Mouse (Mus musculus) cerebellum, postnatal 36 days (tissue): Measurements from ENCODE around the gene Mamstr.

Experiments used
- DNase-seq, 2 experiments: peaks; one replicate each; pipeline ENCODE4 v3.0.0; 2021 to 2022; ENCODE audit warnings: mixed read lengths in 2 of 2

Gene Mamstr

DNA sequence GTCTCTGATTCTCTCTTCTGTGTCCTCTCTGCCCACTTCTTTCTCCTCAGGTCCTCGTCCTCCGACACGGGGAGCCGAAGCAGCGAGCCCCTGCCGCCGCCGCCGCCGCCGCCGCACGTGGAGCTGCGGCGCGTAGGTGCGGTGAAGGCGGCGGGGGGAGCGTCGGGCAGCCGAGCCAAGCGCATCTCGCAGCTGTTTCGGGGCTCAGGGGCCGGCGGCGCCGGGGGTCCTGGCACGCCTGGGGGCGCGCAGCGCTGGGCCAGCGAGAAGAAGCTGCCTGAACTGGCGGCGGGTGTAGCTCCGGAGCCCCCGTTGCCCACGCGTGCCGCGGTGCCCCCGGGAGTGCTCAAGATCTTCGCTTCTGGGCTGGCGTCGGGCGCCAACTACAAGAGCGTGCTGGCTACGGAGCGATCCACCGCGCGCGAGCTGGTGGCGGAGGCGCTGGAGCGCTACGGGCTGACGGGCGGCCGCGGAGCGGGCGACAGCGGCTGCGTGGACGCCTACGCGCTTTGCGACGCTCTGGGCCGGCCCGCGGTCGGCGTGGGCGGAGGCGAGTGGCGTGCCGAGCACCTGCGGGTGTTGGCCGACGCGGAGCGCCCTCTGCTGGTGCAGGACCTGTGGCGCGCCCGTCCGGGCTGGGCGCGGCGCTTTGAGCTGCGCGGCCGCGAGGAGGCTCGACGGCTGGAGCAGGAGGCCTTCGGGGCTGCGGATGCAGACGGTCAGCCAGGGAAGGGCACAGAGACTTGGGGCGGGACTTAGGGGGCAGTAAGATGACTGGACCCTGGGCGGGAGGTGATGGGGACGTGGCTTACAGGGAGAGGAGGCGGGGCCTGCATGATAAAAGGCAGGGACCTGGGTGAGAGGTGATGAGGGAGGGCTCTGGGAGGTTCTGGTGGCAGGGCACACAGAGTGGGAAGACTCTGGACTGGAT, 11.1 kb upstream of the Mamstr start:
- peak; percentile 94 to 96 for DNase-seq

DNA sequence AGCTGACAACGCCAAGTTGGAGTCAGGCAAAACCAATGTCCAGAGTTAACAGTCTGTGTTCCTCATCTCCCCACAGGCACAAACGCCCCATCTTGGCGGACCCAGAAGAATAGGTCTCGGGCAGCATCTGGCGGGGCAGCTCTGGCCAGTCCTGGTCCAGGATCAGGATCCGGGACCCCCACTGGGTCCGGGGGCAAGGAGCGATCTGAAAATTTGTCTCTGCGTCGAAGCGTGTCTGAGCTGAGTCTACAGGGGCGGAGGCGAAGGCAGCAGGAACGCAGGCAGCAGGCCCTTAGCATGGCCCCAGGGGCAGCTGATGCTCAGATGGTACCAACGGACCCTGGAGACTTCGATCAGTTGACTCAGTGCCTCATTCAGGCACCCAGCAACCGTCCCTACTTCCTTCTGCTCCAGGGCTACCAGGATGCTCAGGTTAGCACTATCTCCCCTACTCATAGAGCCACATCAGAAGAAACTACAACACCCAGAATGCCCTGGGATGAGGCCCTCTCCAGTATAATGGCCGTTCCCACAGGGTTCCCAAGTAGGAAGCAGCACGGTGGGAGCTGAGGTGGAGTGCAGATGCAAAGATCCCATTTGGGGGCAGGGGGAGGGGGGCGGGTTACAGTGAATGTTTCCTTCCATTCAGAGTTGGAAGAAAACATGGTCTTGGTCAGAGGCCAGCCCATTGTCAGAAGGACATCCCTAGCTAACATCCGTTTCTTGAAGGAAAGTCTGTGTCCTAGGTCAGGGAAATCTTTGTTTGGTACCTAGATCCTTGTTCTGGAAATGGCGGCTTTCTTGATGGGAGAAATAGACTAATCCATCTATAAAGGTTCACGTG, 9.5 kb upstream of the Mamstr start:
- no peak for DNase-seq

GRCm38 (mm10) chr7:45632499-45632898, 7.3 kb upstream of the Mamstr start:
- DNase-seq: peak; percentile 69 to 74

- DNase-seq: no peak
Observed at GRCm38 (mm10) chr7:45634946-45635681, 4.7 kb upstream of the Mamstr start.

- DNase-seq: no peak
Observed at GRCm38 (mm10) chr7:45635711-45636688, 3.8 kb upstream of the Mamstr start.

DNA sequence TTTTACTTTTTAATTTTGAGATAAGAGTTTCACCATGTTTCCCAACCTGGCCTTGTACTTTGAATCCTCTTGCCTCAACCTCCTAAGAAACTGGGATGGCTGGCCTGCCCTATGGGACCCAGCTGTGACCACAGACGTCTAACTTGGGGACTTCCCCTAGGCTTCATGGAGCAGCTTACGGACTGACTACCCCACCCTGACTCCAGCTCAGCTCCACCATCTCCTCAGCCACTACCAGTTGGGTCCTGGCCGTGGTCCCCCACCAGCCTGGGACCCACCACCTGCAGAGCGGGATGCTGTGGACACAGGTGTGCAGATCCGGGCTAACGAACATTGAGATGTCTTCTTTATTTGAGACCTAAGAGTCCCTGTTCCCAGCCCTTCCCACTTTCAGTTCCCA, 2.1 kb upstream of the Mamstr start:
- DNase-seq: no peak

GRCm38 (mm10) chr7:45638623-45639401, 965 bp upstream of the Mamstr start:
- DNase-seq: peak; percentile 99

GRCm38 (mm10) chr7:45640191-45640957, 597 bp downstream of the Mamstr start:
- DNase-seq: no peak

GRCm38 (mm10) chr7:45641391-45642040, 1.7 kb downstream of the Mamstr start:
- DNase-seq: peak; percentile 58 to 63

GRCm38 (mm10) chr7:45642083-45642482, 2.3 kb downstream of the Mamstr start:
- DNase-seq: peak; percentile 53 to 56

GRCm38 (mm10) chr7:45642503-45643255, 2.9 kb downstream of the Mamstr start:
- DNase-seq: peak in 1 of 2 experiments; percentile 37

DNA sequence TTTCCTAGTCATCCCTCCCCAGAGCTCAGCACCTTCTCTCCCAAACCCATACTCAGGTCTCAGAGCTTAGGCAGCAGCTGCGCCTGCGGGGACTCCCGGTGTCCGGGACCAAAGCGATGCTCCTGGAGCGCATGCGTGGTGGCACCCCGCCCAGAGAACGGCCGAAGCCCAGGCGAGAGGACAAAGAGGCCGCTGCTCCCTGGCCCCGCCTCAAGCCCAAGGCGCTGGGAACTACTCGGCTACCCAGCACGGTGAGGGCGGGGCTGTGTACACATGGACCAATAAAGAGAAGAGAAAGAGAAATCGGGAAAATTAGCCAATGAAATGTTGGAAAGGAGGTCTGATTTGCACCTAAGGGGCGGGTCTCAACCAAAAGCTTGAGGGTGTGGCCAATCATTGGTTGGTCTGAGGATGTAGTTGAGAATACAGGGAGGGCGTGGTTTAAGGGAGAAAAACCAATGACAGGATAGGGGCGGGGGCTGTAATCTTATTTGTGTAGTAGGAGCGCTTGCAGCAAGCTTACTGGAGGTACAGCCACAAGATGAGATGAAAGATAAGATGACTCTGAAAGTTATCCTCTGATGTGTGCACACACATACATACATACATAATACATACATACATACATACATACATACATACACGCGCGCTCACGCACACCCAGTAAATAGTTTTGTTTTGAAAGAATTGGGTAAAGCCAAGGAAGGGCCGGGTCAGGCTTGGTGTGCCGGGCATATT, 3.8 kb downstream of the Mamstr start:
- DNase-seq: peak; percentile 99 to 100

GRCm38 (mm10) chr7:45644183-45644582, 4.4 kb downstream of the Mamstr start:
- peak; percentile 57 to 62 for DNase-seq

GRCm38 (mm10) chr7:45644872-45645590, 5.3 kb downstream of the Mamstr start:
- DNase-seq: no peak

- DNase-seq: no peak
Observed at GRCm38 (mm10) chr7:45645591-45645971, 5.8 kb downstream of the Mamstr start.

DNA sequence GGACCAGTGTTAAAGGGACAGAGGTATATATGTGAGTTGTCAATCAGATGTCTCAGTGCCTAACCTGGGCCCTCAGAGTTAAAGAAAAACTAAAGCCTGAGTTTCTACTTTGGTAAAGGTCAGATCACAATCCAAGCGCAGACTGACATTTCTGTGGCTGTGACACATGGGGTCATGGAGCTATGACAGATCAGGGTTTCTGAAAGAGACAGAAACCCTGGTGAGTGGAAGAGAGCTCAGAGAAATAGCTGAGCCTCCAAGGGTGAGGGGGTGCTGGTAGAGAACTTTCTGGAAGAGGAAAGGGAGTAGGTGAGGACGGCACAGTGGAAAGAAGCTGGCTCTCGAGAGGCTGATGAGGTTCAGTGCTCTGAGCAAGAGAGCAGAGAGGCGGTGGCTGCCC, 6.9 kb downstream of the Mamstr start:
- DNase-seq: no peak

GRCm38 (mm10) chr7:45649351-45649750, 9.6 kb downstream of the Mamstr start:
- DNase-seq: no peak
